Mouse (Mus musculus): ENCODE data around the gene Klhl11. TPM values are rescaled to one million over a fixed set of nuclear protein-coding genes. Genes with fewer than 3 reads are reported as not detected.

Gene Klhl11
- total and polyA plus RNA-seq, 3 experiments = 11.5 to 34.7 TPM; not detected in 1

- peaks cover 21 to 55% of the 10 kb centered on the region in 2 experiments for H3K36me3 ChIP-seq (ENCODE audit: control insufficient read depth in 1 of 2, insufficient read depth in 2 of 2, low read length in 2 of 2)
- TF ChIP-seq CHD1 (IDR thresholded peaks at IDR 0.05; ENCODE audit: low read depth, low read length) = peak; percentile 84; the same call in 1 of the 2 replicates
- no peak for TF ChIP-seq ZC3H11A (IDR thresholded peaks at IDR 0.05; ENCODE audit: low read depth, low read length)
- TF ChIP-seq JUND (IDR thresholded peaks at IDR 0.05; ENCODE audit: low read depth, low read length) = no peak
- TF ChIP-seq MAX (IDR thresholded peaks at IDR 0.05; ENCODE audit: low read length) = no peak
- no peak for TF ChIP-seq GABPA (IDR thresholded peaks at IDR 0.05; ENCODE audit: low read depth, low read length)
- TF ChIP-seq POLR2AphosphoS2 (IDR thresholded peaks at IDR 0.05; ENCODE audit: low read length) = no peak
- TF ChIP-seq MAZ (IDR thresholded peaks at IDR 0.05; ENCODE audit: low read depth, low read length) = 0 out of 2 replicates have a peak, but pooled peaks have one; percentile 28
- 0 out of 2 replicates have a peak, but pooled peaks have one; percentile 10 for TF ChIP-seq HCFC1 (IDR thresholded peaks at IDR 0.05; ENCODE audit: low read depth, low read length)
- H3K9ac ChIP-seq (ENCODE audit: control insufficient read depth, low read depth, low read length, poor library complexity, severe bottlenecking) = no peak overlapping the region
- DNase-seq (ENCODE audit: low read depth, low spot score) = no peak
- H3K4me1 ChIP-seq (ENCODE audit: control insufficient read depth in 1 of 2, insufficient read depth in 2 of 2, low read length in 2 of 2) = peaks cover 24 to 35% of the 10 kb centered on the region in 2 experiments
- no peak overlapping the region; a peak in 1 of 4 replicates for H3K4me3 ChIP-seq (ENCODE audit: control insufficient read depth in 1 of 2, insufficient read depth in 1 of 2, low read depth in 2 of 2, low read length in 2 of 2)
- H3K27me3 ChIP-seq (ENCODE audit: control insufficient read depth in 1 of 2, insufficient read depth in 2 of 2, low read length in 2 of 2) = no peaks in the 10 kb centered on the region
- peaks cover 63% of the 10 kb centered on the region for H3K79me2 ChIP-seq (ENCODE audit: control insufficient read depth, insufficient read depth, low read length, poor library complexity)
- peak overlapping the region; percentile 86 for H3K27ac ChIP-seq (ENCODE audit: control insufficient read depth, low read depth, low read length)
- H3K9me3 ChIP-seq (replicated peaks; ENCODE audit: insufficient read depth, low read length) = no peaks in the 10 kb centered on the region
Observed at GRCm38 (mm10) chr11:100465833-100466232, 6.7 kb downstream of the Klhl11 start.

GRCm38 (mm10) chr11:100465229-100465792 lies 7.2 kb downstream of the Klhl11 start:
- DNase-seq (ENCODE audit: low read depth, low spot score) = peak; percentile 81
- H3K9me3 ChIP-seq (replicated peaks; ENCODE audit: insufficient read depth, low read length) = no peaks in the 10 kb centered on the region
- no peak overlapping the region for H3K4me3 ChIP-seq (ENCODE audit: control insufficient read depth in 1 of 2, insufficient read depth in 1 of 2, low read depth in 2 of 2, low read length in 2 of 2)
- peaks cover 23 to 50% of the 10 kb centered on the region in 2 experiments for H3K36me3 ChIP-seq (ENCODE audit: control insufficient read depth in 1 of 2, insufficient read depth in 2 of 2, low read length in 2 of 2)
- peaks cover 22 to 30% of the 10 kb centered on the region in 2 experiments for H3K4me1 ChIP-seq (ENCODE audit: control insufficient read depth in 1 of 2, insufficient read depth in 2 of 2, low read length in 2 of 2)
- H3K27ac ChIP-seq (ENCODE audit: control insufficient read depth, low read depth, low read length) = peak overlapping the region; percentile 86
- H3K79me2 ChIP-seq (ENCODE audit: control insufficient read depth, insufficient read depth, low read length, poor library complexity) = peaks cover 59% of the 10 kb centered on the region
- H3K27me3 ChIP-seq (ENCODE audit: control insufficient read depth in 1 of 2, insufficient read depth in 2 of 2, low read length in 2 of 2) = no peaks in the 10 kb centered on the region
- H3K9ac ChIP-seq (ENCODE audit: control insufficient read depth, low read depth, low read length, poor library complexity, severe bottlenecking) = no peak overlapping the region
- no peak for TF ChIP-seq NELFE (IDR thresholded peaks at IDR 0.05; ENCODE audit: low read depth, low read length)
- TF ChIP-seq USF1 (IDR thresholded peaks at IDR 0.05; ENCODE audit: low read depth, low read length) = no peak
- TF ChIP-seq POLR2AphosphoS5 (IDR thresholded peaks at IDR 0.05; ENCODE audit: borderline replicate concordance, low read depth, low read length) = no peak
- TF ChIP-seq JUND (IDR thresholded peaks at IDR 0.05; ENCODE audit: low read depth, low read length) = no peak
- TF ChIP-seq ELF1 (IDR thresholded peaks at IDR 0.05; ENCODE audit: low read depth, low read length) = peak; percentile 63
- no peak for TF ChIP-seq NRF1 (IDR thresholded peaks at IDR 0.05; ENCODE audit: insufficient read depth, low read depth, low read length, poor library complexity, severe bottlenecking)
- peak; percentile 94 for TF ChIP-seq GATA1 (IDR thresholded peaks at IDR 0.05; ENCODE audit: low read depth, low read length)
- TF ChIP-seq ETS1 (IDR thresholded peaks at IDR 0.05; ENCODE audit: low read depth, low read length) = peak; percentile 86
- no peak for TF ChIP-seq POLR2AphosphoS2 (IDR thresholded peaks at IDR 0.05; ENCODE audit: low read length)
- TF ChIP-seq MAX (IDR thresholded peaks at IDR 0.05; ENCODE audit: low read length) = no peak
- peak; percentile 93 to 95 for TF ChIP-seq EP300 (IDR thresholded peaks at IDR 0.05; ENCODE audit: low read depth in 1 of 2, low read length in 2 of 2)
- no peak for TF ChIP-seq CHD1 (IDR thresholded peaks at IDR 0.05; ENCODE audit: low read depth, low read length)
- TF ChIP-seq RCOR1 (IDR thresholded peaks at IDR 0.05; ENCODE audit: low read depth, low read length) = peak; percentile 93
- TF ChIP-seq MAFK (IDR thresholded peaks at IDR 0.05; ENCODE audit: borderline replicate concordance, low read depth, low read length) = peak; percentile 77; the same call in 1 of the 2 replicates
- no peak; the same call in 1 of the 2 replicates for TF ChIP-seq ZKSCAN1 (IDR thresholded peaks at IDR 0.05; ENCODE audit: low read depth, low read length)
- no peak for TF ChIP-seq USF2 (IDR thresholded peaks at IDR 0.05; ENCODE audit: borderline replicate concordance in 1 of 2, insufficient read depth in 1 of 2, low read depth in 1 of 2, low read length in 2 of 2)
- TF ChIP-seq TAL1 (IDR thresholded peaks at IDR 0.05; ENCODE audit: low read length) = peak; percentile 91
- no peak for TF ChIP-seq UBTF (IDR thresholded peaks at IDR 0.05; ENCODE audit: borderline replicate concordance, insufficient read depth, low read depth, low read length)
- no peak for TF ChIP-seq E2F4 (IDR thresholded peaks at IDR 0.05; ENCODE audit: borderline replicate concordance, low read depth, low read length)
- TF ChIP-seq ZC3H11A (IDR thresholded peaks at IDR 0.05; ENCODE audit: low read depth, low read length) = no peak
- no peak for TF ChIP-seq POLR2A (IDR thresholded peaks at IDR 0.05; ENCODE audit: control insufficient read depth in 1 of 2, insufficient read depth in 1 of 2, low read depth in 1 of 2, low read length in 2 of 2, poor library complexity in 1 of 2)
- 0 out of 2 replicates have a peak, but pooled peaks have one; percentile 14 for TF ChIP-seq MAZ (IDR thresholded peaks at IDR 0.05; ENCODE audit: low read depth, low read length)
- TF ChIP-seq HCFC1 (IDR thresholded peaks at IDR 0.05; ENCODE audit: low read depth, low read length) = no peak
- peak; percentile 87 for TF ChIP-seq SIN3A (IDR thresholded peaks at IDR 0.05; ENCODE audit: low read length)
- TF ChIP-seq RAD21 (IDR thresholded peaks at IDR 0.05; ENCODE audit: low read depth, low read length) = no peak
- no peak for TF ChIP-seq ZMIZ1 (IDR thresholded peaks at IDR 0.05; ENCODE audit: low read depth, low read length)
- TF ChIP-seq CTCF (IDR thresholded peaks at IDR 0.05 in 2 of 3, conservative IDR thresholded peaks at IDR 0.05 in 1 of 3; ENCODE audit: control insufficient read depth in 1 of 3, insufficient read depth in 1 of 3, low read depth in 2 of 3, low read length in 3 of 3, poor library complexity in 1 of 3, severe bottlenecking in 1 of 3) = no peak
- peak; percentile 98 for TF ChIP-seq ZNF384 (IDR thresholded peaks at IDR 0.05; ENCODE audit: low read depth, low read length)
